Mouse (Mus musculus): ENCODE results near the gene Klhl30. TPM values are rescaled to one million over a fixed set of nuclear protein-coding genes. Genes with fewer than 3 reads are reported as not detected.

The Klhl30 gene
- polyA plus RNA-seq, 1 experiment from 2014 or later, result 0.53 TPM

DNA sequence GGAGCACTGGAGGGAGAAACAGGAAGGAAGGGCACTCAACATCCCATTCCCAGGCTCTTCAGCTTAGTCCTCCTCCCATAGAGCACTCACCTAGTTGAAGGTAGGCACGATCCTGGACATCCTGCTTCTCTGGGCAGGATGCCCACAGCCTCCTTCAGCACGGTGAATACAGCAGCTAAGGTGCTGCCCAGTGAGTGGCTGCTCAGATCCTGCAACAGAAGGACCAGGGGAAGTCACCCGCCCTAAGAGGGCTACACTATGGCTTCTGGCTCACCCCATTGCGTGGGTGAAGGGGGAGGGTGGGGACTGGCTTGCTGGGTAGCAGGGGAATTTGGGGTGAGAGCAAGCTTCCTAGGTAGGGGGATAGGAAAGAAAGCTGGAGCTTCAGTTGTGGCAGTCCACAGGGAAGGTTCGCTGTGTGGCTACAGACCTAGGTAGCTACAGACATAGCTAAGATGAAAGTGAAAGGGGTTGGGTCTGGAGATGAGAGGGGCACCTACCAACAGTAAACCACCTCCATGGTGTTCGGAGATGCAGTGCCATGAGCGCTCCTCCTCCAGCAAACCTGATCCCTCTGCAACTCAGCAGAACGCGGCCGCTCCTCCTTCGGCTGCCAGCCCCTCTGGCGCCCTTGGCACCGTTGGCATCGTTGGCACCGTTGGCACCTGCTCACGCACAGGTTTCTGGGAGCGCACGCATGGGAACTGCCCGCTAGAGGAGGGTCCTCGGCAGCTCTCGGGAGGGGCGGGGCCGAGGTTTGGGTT is 54.8 kb downstream of the Klhl30 start:
- Histone ChIP-seq H3K27me3 (no peaks in the 10 kb centered on the region), H3K4me2 (no peak overlapping the region), H3K9ac (no peak overlapping the region), H3K9me3 (replicated peaks) (no peaks in the 10 kb centered on the region), H3K4me3 (replicated peaks) (no peak overlapping the region), H3K27ac (no peak overlapping the region), H3K36me3 (no peaks in the 10 kb centered on the region), H3K4me1 (0 out of 2 replicates have a peak, but pooled peaks cover 4% of the 10 kb centered on the region)
- ATAC-seq (replicated peaks; ENCODE audit: low FRiP score), result no peak
- WGBS, result 59% methylated on average over 23 of the region's 23 CpGs

- WGBS, result 78% methylated on average over 4 of the region's 4 CpGs
- peaks cover 18% of the 10 kb centered on the region for H3K4me1 ChIP-seq
- H3K4me2 ChIP-seq, result no peak overlapping the region
- H3K36me3 ChIP-seq, result no peaks in the 10 kb centered on the region
- no peak for ATAC-seq (replicated peaks; ENCODE audit: low FRiP score)
- H3K27ac ChIP-seq, result no peak overlapping the region
- H3K9me3 ChIP-seq (replicated peaks), result no peaks in the 10 kb centered on the region
- H3K27me3 ChIP-seq, result no peaks in the 10 kb centered on the region
- H3K4me3 ChIP-seq (replicated peaks), result no peak overlapping the region
- H3K9ac ChIP-seq, result no peak overlapping the region
Observed at GRCm38 (mm10) chr1:91407819-91408218, 57.0 kb downstream of the Klhl30 start.

GRCm38 (mm10) chr1:91411631-91412285 is 60.9 kb downstream of the Klhl30 start:
- peaks cover 2% of the 10 kb centered on the region; the same call in 1 of the 2 replicates for H3K36me3 ChIP-seq
- H3K4me3 ChIP-seq (replicated peaks), result peak overlapping the region; percentile 86
- H3K9ac ChIP-seq, result peak overlapping the region; percentile 93; the same call in 1 of the 2 replicates
- H3K4me1 ChIP-seq, result peaks cover 33% of the 10 kb centered on the region
- H3K9me3 ChIP-seq (replicated peaks), result no peaks in the 10 kb centered on the region
- peak overlapping the region; percentile 97 for H3K4me2 ChIP-seq
- no peak overlapping the region for H3K27ac ChIP-seq
- 68% methylated on average over 8 of the region's 8 CpGs for WGBS
- 0 out of 2 replicates have a peak, but pooled peaks have one; percentile 0 for ATAC-seq (replicated peaks; ENCODE audit: low FRiP score)
- H3K27me3 ChIP-seq, result no peaks in the 10 kb centered on the region

Other genes with a start within 250 kb of the Klhl30 start
- gene Rbm44, start 205.9 kb upstream of the Klhl30 start, polyA plus RNA-seq (2015; fragmentation: Nextera tagmentation; extraction: Ambion mirVana), result 0.61 and 1.5 TPM in 2 replicates
- gene Ramp1, start 171.2 kb upstream of the Klhl30 start, polyA plus RNA-seq (2015; fragmentation: Nextera tagmentation; extraction: Ambion mirVana), result 2.4 and 2.5 TPM in 2 replicates
- 72.6 and 77.9 TPM in 2 replicates for gene Ube2f, start 100.7 kb upstream of the Klhl30 start, polyA plus RNA-seq (2015; fragmentation: Nextera tagmentation; extraction: Ambion mirVana)
- 21.7 and 22.2 TPM in 2 replicates for gene Scly, start 52.7 kb upstream of the Klhl30 start, polyA plus RNA-seq (2015; fragmentation: Nextera tagmentation; extraction: Ambion mirVana)
- 0.06 and 0.10 TPM in 2 replicates for gene Espnl, start 28.9 kb upstream of the Klhl30 start, polyA plus RNA-seq (2015; fragmentation: Nextera tagmentation; extraction: Ambion mirVana)
- 1.9 and 2.0 TPM in 2 replicates for gene Erfe, start 15.4 kb downstream of the Klhl30 start, polyA plus RNA-seq (2015; fragmentation: Nextera tagmentation; extraction: Ambion mirVana)
- gene Ilkap, start 47.8 kb downstream of the Klhl30 start, polyA plus RNA-seq (2015; fragmentation: Nextera tagmentation; extraction: Ambion mirVana), result 132 and 141 TPM in 2 replicates
- gene Hes6, start 63.0 kb downstream of the Klhl30 start, polyA plus RNA-seq (2015; fragmentation: Nextera tagmentation; extraction: Ambion mirVana), result 67.4 and 70.0 TPM in 2 replicates
- gene Per2, start 108.3 kb downstream of the Klhl30 start, polyA plus RNA-seq (2015; fragmentation: Nextera tagmentation; extraction: Ambion mirVana), result 2.9 and 3.6 TPM in 2 replicates
- gene Traf3ip1, start 143.6 kb downstream of the Klhl30 start, polyA plus RNA-seq (2015; fragmentation: Nextera tagmentation; extraction: Ambion mirVana), result 10.1 and 11.8 TPM in 2 replicates
- 5.2 and 5.4 TPM in 2 replicates for gene Asb1, start 189.5 kb downstream of the Klhl30 start, polyA plus RNA-seq (2015; fragmentation: Nextera tagmentation; extraction: Ambion mirVana)

Data from kidney, embryonic 15.5 days (tissue).